In genomic region chr14:117552776-117553175, GRCm38 (mm10) we compare ENCODE assay signal across 13 mouse cellular contexts.
"Had no signal": no experiment of that assay in that cellular context is flagged by ENCODE, and none has a peak within 500 bp of the region (broad histone marks: within the 10 kb centered on the region; RNA-seq: fewer than 3 reads in every experiment).

No protein-coding gene starts in this region.

- DNase-seq: kidney, adult 9 months; kidney, postnatal 14 days; kidney, postnatal 4 days; left cerebral cortex, postnatal 4 days; liver, embryonic 13.5 days; lung, adult 2 months; lung, postnatal 14 days; lung, postnatal 4 days; thymus, adult 2 months; thymus, postnatal 14 days had no signal

- H3K9me3 ChIP-seq: limb, embryonic 13.5 days; liver, embryonic 13.5 days; midbrain, embryonic 13.5 days had no signal

- ATAC-seq: midbrain, embryonic 13.5 days had no signal

- H3K27me3 ChIP-seq: limb, embryonic 13.5 days; liver, embryonic 13.5 days; midbrain, embryonic 13.5 days had no signal

- H3K4me3 ChIP-seq: limb, embryonic 13.5 days; liver, embryonic 13.5 days; midbrain, embryonic 13.5 days had no signal

- H3K4me2 ChIP-seq: limb, embryonic 13.5 days; liver, embryonic 13.5 days; midbrain, embryonic 13.5 days had no signal

- H3K27ac ChIP-seq: limb, embryonic 13.5 days; liver, embryonic 13.5 days; midbrain, embryonic 13.5 days; stomach, postnatal 0 days had no signal

- H3K36me3 ChIP-seq: limb, embryonic 13.5 days; liver, embryonic 13.5 days; midbrain, embryonic 13.5 days had no signal

- H3K4me1 ChIP-seq: liver, embryonic 13.5 days; midbrain, embryonic 13.5 days had no signal

- H3K9ac ChIP-seq: limb, embryonic 13.5 days; liver, embryonic 13.5 days; midbrain, embryonic 13.5 days had no signal
